In genomic region chr9:75441691-75442131, GRCm38 (mm10) we compare ENCODE assay signal across 8 mouse cellular contexts. TPM values are rescaled to one million over a fixed set of nuclear protein-coding genes. Genes with fewer than 3 reads are reported as not detected.
DNase-seq lines count a peak whose midpoint lies in the region; ATAC-seq and TF ChIP-seq lines count a peak whose summit lies in the region.

No protein-coding gene starts in this region.

- dilution Hi-C loops in CH12.LX (cut with MboI; ENCODE audit: extremely low pct_ligation_motif_present, extremely low pct_unique_long_range_greater_than_20kb, low sequenced_read_pairs) = no loop called here

- no peak for DNase-seq in heart, adult 11 months
- DNase-seq in CH12.LX (ENCODE audit: extremely low read depth) = no peak
- no peak for DNase-seq in embryonic facial prominence, embryonic 14.5 days (ENCODE audit: low spot score)
- no peak for DNase-seq in adrenal gland, adult (ENCODE audit: inconsistent age in 2 of 2, low spot score in 1 of 2)
- no peak for DNase-seq in kidney, adult 8-10 months

- no peaks in the 10 kb centered on the region for H3K9me3 ChIP-seq in heart, embryonic 11.5 days (replicated peaks; ENCODE audit: control insufficient read depth, low read length)
- no peaks in the 10 kb centered on the region for H3K9me3 ChIP-seq in CH12.LX (replicated peaks; ENCODE audit: low read length)
- H3K9me3 ChIP-seq in embryonic facial prominence, embryonic 14.5 days (ENCODE audit: control insufficient read depth, low read length) = no peaks in the 10 kb centered on the region
- H3K9me3 ChIP-seq in intestine, embryonic 16.5 days (ENCODE audit: control insufficient read depth, low read length) = no peaks in the 10 kb centered on the region

- TF ChIP-seq CTCF in CH12.LX (conservative IDR thresholded peaks at IDR 0.05 in 1 of 2, IDR thresholded peaks at IDR 0.05 in 1 of 2; ENCODE audit: low read depth in 2 of 2, low read length in 2 of 2) = peak in 1 of 2 experiments; percentile 26; a peak in 1 of 4 replicates

- H3K27ac ChIP-seq in heart, embryonic 11.5 days (ENCODE audit: low read depth, low read length) = peak overlapping the region; percentile 81
- peak overlapping the region; percentile 52; the same call in 1 of the 2 replicates for H3K27ac ChIP-seq in CH12.LX (ENCODE audit: insufficient read depth, low read depth)
- H3K27ac ChIP-seq in embryonic facial prominence, embryonic 14.5 days (replicated peaks; ENCODE audit: low read depth, low read length) = peak overlapping the region; percentile 93
- peak overlapping the region; percentile 77 for H3K27ac ChIP-seq in intestine, embryonic 16.5 days (ENCODE audit: low read length)

- no peak for TF ChIP-seq RAD21 in CH12.LX (IDR thresholded peaks at IDR 0.05; ENCODE audit: low read depth, low read length)

- H3K4me2 ChIP-seq in heart, embryonic 11.5 days = peak overlapping the region; percentile 78
- peak overlapping the region; percentile 99 for H3K4me2 ChIP-seq in CH12.LX (ENCODE audit: insufficient read depth, low read depth, poor library complexity, severe bottlenecking)
- H3K4me2 ChIP-seq in embryonic facial prominence, embryonic 14.5 days (ENCODE audit: low read depth, low read length) = peak overlapping the region; percentile 64
- H3K4me2 ChIP-seq in intestine, embryonic 16.5 days (ENCODE audit: low read depth, low read length) = peak overlapping the region; percentile 87
- H3K4me2 ChIP-seq in myocyte (ENCODE audit: low read depth) = peak overlapping the region; percentile 82

- no peaks in the 10 kb centered on the region for H3K27me3 ChIP-seq in heart, embryonic 11.5 days (ENCODE audit: control insufficient read depth, insufficient read depth, low read length)
- H3K27me3 ChIP-seq in CH12.LX (replicated peaks) (no peaks in the 10 kb centered on the region), myocyte (ENCODE audit: control insufficient read depth, insufficient read depth, insufficient read length) (no peaks in the 10 kb centered on the region)
- H3K27me3 ChIP-seq in embryonic facial prominence, embryonic 14.5 days (replicated peaks; ENCODE audit: control insufficient read depth, insufficient read depth, low read length) = no peaks in the 10 kb centered on the region
- no peaks in the 10 kb centered on the region for H3K27me3 ChIP-seq in intestine, embryonic 16.5 days (replicated peaks; ENCODE audit: control insufficient read depth, insufficient read depth, low read length)

- peak; percentile 76 for ATAC-seq in heart, embryonic 11.5 days (replicated peaks; ENCODE audit: insufficient number of reproducible peaks, low FRiP score, low TSS enrichment)
- peak; percentile 82 for ATAC-seq in embryonic facial prominence, embryonic 14.5 days (ENCODE audit: low read depth)
- ATAC-seq in intestine, embryonic 16.5 days = peak; percentile 86

- H3K36me3 ChIP-seq in heart, embryonic 11.5 days (ENCODE audit: control insufficient read depth, insufficient read depth, low read length) = no peaks in the 10 kb centered on the region
- H3K36me3 ChIP-seq in CH12.LX (replicated peaks in 1 of 2; ENCODE audit: control insufficient read depth in 1 of 2, insufficient read depth in 1 of 2, low read length in 1 of 2) (peaks cover 20 to 27% of the 10 kb centered on the region in 2 experiments), myocyte (ENCODE audit: control insufficient read depth, insufficient read depth) (no peaks in the 10 kb centered on the region)
- H3K36me3 ChIP-seq in embryonic facial prominence, embryonic 14.5 days (ENCODE audit: control insufficient read depth, insufficient read depth, low read length) = peaks cover 12% of the 10 kb centered on the region
- peaks cover 7% of the 10 kb centered on the region; the same call in 1 of the 2 replicates for H3K36me3 ChIP-seq in intestine, embryonic 16.5 days (ENCODE audit: control insufficient read depth, insufficient read depth, low read length)

- peaks cover 40% of the 10 kb centered on the region for H3K79me2 ChIP-seq in CH12.LX (replicated peaks; ENCODE audit: control insufficient read depth, extremely low read depth, insufficient read depth, poor library complexity, severe bottlenecking)
- H3K79me2 ChIP-seq in myocyte (ENCODE audit: control insufficient read depth, insufficient read depth) = peaks cover 32% of the 10 kb centered on the region

- no peak for TF ChIP-seq POLR2A in CH12.LX (IDR thresholded peaks at IDR 0.05; ENCODE audit: low read depth, low read length)
- TF ChIP-seq POLR2A in myocyte (IDR thresholded peaks at IDR 0.05; ENCODE audit: insufficient read length, low read depth) = no peak

- peaks cover 4% of the 10 kb centered on the region for H3K4me1 ChIP-seq in heart, embryonic 11.5 days (ENCODE audit: control insufficient read depth, insufficient read depth, low read length)
- H3K4me1 ChIP-seq in CH12.LX (ENCODE audit: control insufficient read depth in 1 of 2, insufficient read depth in 2 of 2) = peaks cover 4 to 32% of the 10 kb centered on the region in 2 experiments
- peaks cover 7% of the 10 kb centered on the region for H3K4me1 ChIP-seq in embryonic facial prominence, embryonic 14.5 days (ENCODE audit: control insufficient read depth, insufficient read depth, low read length)
- 0 out of 2 replicates have a peak, but pooled peaks cover 7% of the 10 kb centered on the region for H3K4me1 ChIP-seq in intestine, embryonic 16.5 days (ENCODE audit: control insufficient read depth, insufficient read depth, low read length)

- peak overlapping the region; percentile 91 for H3K9ac ChIP-seq in heart, embryonic 11.5 days (ENCODE audit: low read depth, low read length)
- H3K9ac ChIP-seq in CH12.LX (ENCODE audit: insufficient read depth, low read depth) = peak overlapping the region; percentile 73
- H3K9ac ChIP-seq in embryonic facial prominence, embryonic 14.5 days (ENCODE audit: low read depth, low read length) = peak overlapping the region; percentile 94
- peak overlapping the region; percentile 89 for H3K9ac ChIP-seq in intestine, embryonic 16.5 days (ENCODE audit: low read depth, low read length)

- under 1% methylated on average over 31 of the region's 31 CpGs for WGBS in heart, embryonic 11.5 days (ENCODE audit: insufficient replicate concordance)
- under 1% methylated on average over 13 of the region's 31 CpGs for WGBS in embryonic facial prominence, embryonic 14.5 days
- WGBS in intestine, embryonic 16.5 days = under 1% methylated on average over 31 of the region's 31 CpGs

- peak overlapping the region; percentile 52 for H3ac ChIP-seq in myocyte (ENCODE audit: control insufficient read depth, insufficient read length)

- H3K4me3 ChIP-seq in heart, embryonic 11.5 days (ENCODE audit: low read depth, low read length) = peak overlapping the region; percentile 83
- peak overlapping the region; percentile 84 to 99 (median 99) for H3K4me3 ChIP-seq in CH12.LX (replicated peaks in 1 of 3; ENCODE audit: low read depth in 2 of 3, low read length in 2 of 3, poor library complexity in 1 of 3)
- H3K4me3 ChIP-seq in embryonic facial prominence, embryonic 14.5 days (ENCODE audit: low read depth, low read length) = peak overlapping the region; percentile 70
- H3K4me3 ChIP-seq in intestine, embryonic 16.5 days (ENCODE audit: low read length) = peak overlapping the region; percentile 85
- peak overlapping the region; percentile 61 for H3K4me3 ChIP-seq in myocyte

- no peak for TF ChIP-seq EP300 in CH12.LX (IDR thresholded peaks at IDR 0.05; ENCODE audit: low read length)

- in situ Hi-C loops in CH12.LX (cut with MboI; ENCODE audit: low pct_ligation_motif_present, low pct_unique_long_range_greater_than_20kb, low sequenced_read_pairs) = no loop called here

TF ChIP-seq in CH12.LX, 34 proteins besides CTCF, POLR2A, EP300 and RAD21 (continues in another document):
- TF ChIP-seq HCFC1 (IDR thresholded peaks at IDR 0.05; ENCODE audit: low read depth, low read length) (no peak), NRF1 (IDR thresholded peaks at IDR 0.05; ENCODE audit: low read depth, low read length) (no peak), ELF1 (IDR thresholded peaks at IDR 0.05; ENCODE audit: low read depth, low read length) (no peak), USF2 (conservative IDR thresholded peaks at IDR 0.05; ENCODE audit: low read depth, low read length) (no peak), RCOR1 (conservative IDR thresholded peaks at IDR 0.05; ENCODE audit: low read depth, low read length) (no peak), ZC3H11A (IDR thresholded peaks at IDR 0.05; ENCODE audit: low read depth, low read length) (no peak), JUN (IDR thresholded peaks at IDR 0.05; ENCODE audit: insufficient read depth, low read depth, low read length) (no peak), MAX (IDR thresholded peaks at IDR 0.05; ENCODE audit: low read length) (no peak)

TF ChIP-seq in myocyte, 11 proteins besides CTCF, POLR2A, EP300 and RAD21 (continues in another document):
- TF ChIP-seq MAX (IDR thresholded peaks at IDR 0.05; ENCODE audit: low read depth) (no peak), USF1 (IDR thresholded peaks at IDR 0.05; ENCODE audit: low read depth) (no peak), MYOG (IDR thresholded peaks at IDR 0.05; ENCODE audit: control insufficient read depth in 1 of 3, insufficient read depth in 1 of 3, insufficient read length in 2 of 3, low read depth in 2 of 3) (no peak), E2F4 (IDR thresholded peaks at IDR 0.05; ENCODE audit: insufficient read depth) (no peak), POLR2AphosphoS2 (IDR thresholded peaks at IDR 0.05; ENCODE audit: insufficient read length, low read depth) (no peak), MYOD1 (IDR thresholded peaks at IDR 0.05; ENCODE audit: control insufficient read depth in 1 of 3, insufficient read length in 2 of 3, low read depth in 2 of 3) (no peak), REST (IDR thresholded peaks at IDR 0.05; ENCODE audit: insufficient read depth, insufficient read length) (no peak), SRF (IDR thresholded peaks at IDR 0.05; ENCODE audit: control insufficient read depth, insufficient read length, low read depth) (no peak)

RNA-seq across cellular contexts. Expression of gene Leo1, which starts 0.4 kb away (rescaled TPM):
- polyA plus RNA-seq in heart, embryonic 11.5 days (2014; fragmentation: Nextera tagmentation; extraction: Ambion mirVana) = 33.5 and 36.0 TPM in 2 replicates
- total RNA-seq in CH12.LX (2012; rRNA removed) (49.9 and 59.7 TPM in 2 replicates), CH12.LX (2014; rRNA removed) (43.1 and 46.7 TPM in 2 replicates)
- polyA plus RNA-seq in CH12.LX (2012; ENCODE audit: insufficient read length, low read depth) (60.7 and 73.4 TPM in 2 replicates), myocyte (2012; fragmentation: generic; extraction: Trizol) (25.4 TPM)
- 34.9 and 35.7 TPM in 2 replicates for polyA plus RNA-seq in embryonic facial prominence, embryonic 14.5 days (2014; fragmentation: Nextera tagmentation; extraction: Ambion mirVana)
- 26.8 and 31.1 TPM in 2 replicates for polyA plus RNA-seq in intestine, embryonic 16.5 days (2015; fragmentation: Nextera tagmentation; extraction: Ambion mirVana)

RNA-seq across cellular contexts. Expression of gene Mapk6, which starts 31.9 kb away (rescaled TPM):
- polyA plus RNA-seq in heart, embryonic 11.5 days (2014; fragmentation: Nextera tagmentation; extraction: Ambion mirVana) = 70.0 and 77.5 TPM in 2 replicates
- total RNA-seq in CH12.LX (2012; rRNA removed) (34.2 and 41.0 TPM in 2 replicates), CH12.LX (2014; rRNA removed) (20.9 and 23.3 TPM in 2 replicates)
- polyA plus RNA-seq in CH12.LX (2012; ENCODE audit: insufficient read length, low read depth) (53.5 and 62.2 TPM in 2 replicates), myocyte (2012; fragmentation: generic; extraction: Trizol) (52.8 TPM)
- polyA plus RNA-seq in embryonic facial prominence, embryonic 14.5 days (2014; fragmentation: Nextera tagmentation; extraction: Ambion mirVana) = 60.4 and 71.6 TPM in 2 replicates
- polyA plus RNA-seq in intestine, embryonic 16.5 days (2015; fragmentation: Nextera tagmentation; extraction: Ambion mirVana) = 43.5 and 45.9 TPM in 2 replicates
